Mouse (Mus musculus) limb, embryonic 15.5 days (tissue): ENCODE measurements around the gene Sdhd. TPM values are rescaled to one million over a fixed set of nuclear protein-coding genes. Genes with fewer than 3 reads are reported as not detected.

Experiments used
- ATAC-seq: fragments of 200-750 bp; cut with Nextera tagmentation; 2 replicates; pipeline ENCODE4 v1.8.0; 2017; ENCODE audit warnings: low read depth, moderate TSS enrichment; ENCODE audit not compliant: insufficient number of reproducible peaks, low FRiP score, low TSS enrichment
- H3K27ac ChIP-seq: fragments of 300-500 bp; sonication (generic); 2 replicates; pipeline ENCODE4 v1.5.1; 2015; ENCODE audit warnings: moderate library complexity, mild to moderate bottlenecking, inconsistent platforms
- H3K27me3 ChIP-seq: fragments of 300-500 bp; sonication (generic); 2 replicates; pipeline ENCODE4 v1.6.1; 2015; ENCODE audit warnings: inconsistent platforms
- H3K36me3 ChIP-seq: fragments of 300-500 bp; sonication (generic); 2 replicates; pipeline ENCODE4 v1.6.1; 2015; ENCODE audit warnings: inconsistent platforms
- H3K4me1 ChIP-seq: fragments of 300-500 bp; sonication (generic); 2 replicates; pipeline ENCODE4 v1.6.1; 2015; ENCODE audit warnings: inconsistent platforms
- H3K4me2 ChIP-seq: fragments of 300-500 bp; sonication (generic); 2 replicates; pipeline ENCODE4 v1.6.1; 2015; ENCODE audit warnings: mild to moderate bottlenecking, inconsistent platforms
- H3K4me3 ChIP-seq: fragments of 300-500 bp; sonication (generic); 2 replicates; pipeline ENCODE4 v1.5.1; 2015; ENCODE audit warnings: mild to moderate bottlenecking, inconsistent platforms
- H3K9ac ChIP-seq: fragments of 300-500 bp; sonication (generic); 2 replicates; pipeline ENCODE4 v1.6.1; 2015; ENCODE audit warnings: inconsistent platforms
- H3K9me3 ChIP-seq: fragments of 300-500 bp; sonication (generic); 2 replicates; pipeline ENCODE4 v1.6.1; 2016; ENCODE audit warnings: inconsistent platforms
- WGBS: fragments of 180-500 bp; shearing (Covaris S2); methylation state at CpG from one replicate; pipeline ENCODE4 v1.1.7; 2015; 5-methylcytosine and 5-hydroxymethylcytosine counted together
- polyA plus RNA-seq: library from polyadenylated mRNA; unstranded; fragments of >200 nt; fragmentation: Nextera tagmentation; extraction: Ambion mirVana; gene quantifications from 2 replicates; pipeline ENCODE4 v1.2.1, GENCODE M21; 2015

The Sdhd gene
- polyA plus RNA-seq, 1 experiment from 2014 or later: 234 TPM

- no peak overlapping the region for H3K4me3 ChIP-seq
- no peaks in the 10 kb centered on the region for H3K27me3 ChIP-seq
These were observed 54.7 kb downstream of the Sdhd start for GRCm38 (mm10) chr9:50548936-50549335.

GRCm38 (mm10) chr9:50547859-50548478 lies 55.6 kb downstream of the Sdhd start:
- Histone ChIP-seq H3K9ac (no peak overlapping the region), H3K9me3 (no peaks in the 10 kb centered on the region), H3K27me3 (no peaks in the 10 kb centered on the region), H3K4me1 (no peaks in the 10 kb centered on the region), H3K4me3 (no peak overlapping the region), H3K27ac (no peak overlapping the region), H3K36me3 (no peaks in the 10 kb centered on the region), H3K4me2 (no peak overlapping the region)
- ATAC-seq: no peak
- 37% methylated on average over 5 of the region's 5 CpGs for WGBS

More at GRCm38 (mm10) chr9:50548936-50549335, 54.7 kb downstream of the Sdhd start:
- H3K27ac ChIP-seq: no peak overlapping the region
- H3K36me3 ChIP-seq: no peaks in the 10 kb centered on the region
- H3K4me1 ChIP-seq: no peaks in the 10 kb centered on the region
- no peak overlapping the region for H3K4me2 ChIP-seq
- H3K9ac ChIP-seq: no peak overlapping the region
- H3K9me3 ChIP-seq: no peaks in the 10 kb centered on the region
- 84% methylated on average over 4 of the region's 4 CpGs for WGBS
- ATAC-seq: no peak

Other genes with a start within 250 kb of the Sdhd start
- 9.5 and 10.4 TPM in 2 replicates for gene Plet1, start 109.3 kb downstream of the Sdhd start, polyA plus RNA-seq
- gene Pts, start 75.1 kb downstream of the Sdhd start, polyA plus RNA-seq: 66.8 and 70.1 TPM in 2 replicates
- gene Il18, start 49.0 kb downstream of the Sdhd start, polyA plus RNA-seq: 6.6 and 8.1 TPM in 2 replicates
- gene Bco2, start 48.6 kb downstream of the Sdhd start, polyA plus RNA-seq: 0.19 and 0.49 TPM in 2 replicates
- not detected in 2 replicates for gene Tex12, start 42.5 kb downstream of the Sdhd start, polyA plus RNA-seq
- gene Timm8b, start 98 bp upstream of the Sdhd start, polyA plus RNA-seq: 162 and 189 TPM in 2 replicates
- 2.6 and 2.8 TPM in 2 replicates for gene Pih1d2, start 13.5 kb upstream of the Sdhd start, polyA plus RNA-seq
- gene Nkapd1, start 13.7 kb upstream of the Sdhd start, polyA plus RNA-seq: 17.2 and 22.2 TPM in 2 replicates
- gene Dlat, start 56.0 kb upstream of the Sdhd start, polyA plus RNA-seq: 47.7 and 51.6 TPM in 2 replicates
- 13.9 and 14.1 TPM in 2 replicates for gene Dixdc1, start 135.7 kb upstream of the Sdhd start, polyA plus RNA-seq
- 5.6 and 6.7 TPM in 2 replicates for gene 2310030G06Rik, start 142.7 kb upstream of the Sdhd start, polyA plus RNA-seq
- 123 and 265 TPM in 2 replicates for gene Cryab, start 147.5 kb upstream of the Sdhd start, polyA plus RNA-seq
- gene Hspb2, start 148.5 kb upstream of the Sdhd start, polyA plus RNA-seq: 39.0 and 104 TPM in 2 replicates
- gene Fdxacb1, start 164.4 kb upstream of the Sdhd start, polyA plus RNA-seq: 9.3 TPM in 2 replicates
- gene Alg9, start 171.2 kb upstream of the Sdhd start, polyA plus RNA-seq: 34.9 and 35.6 TPM in 2 replicates
- 24.2 and 30.2 TPM in 2 replicates for gene 1110032A03Rik, start 171.7 kb upstream of the Sdhd start, polyA plus RNA-seq
- 48.6 and 49.0 TPM in 2 replicates for gene Ppp2r1b, start 241.5 kb upstream of the Sdhd start, polyA plus RNA-seq